Mouse (Mus musculus) cerebellum, postnatal 25 days (tissue): Measurements from ENCODE around the gene Kcnk16.

Experiments used
- DNase-seq, 2 experiments: peaks; one replicate each; pipeline ENCODE4 v3.0.0; 2021; ENCODE audit warnings: mixed read lengths in 2 of 2

Gene Kcnk16

GRCm38 (mm10) chr14:20229437-20229836 lies 39.6 kb downstream of the Kcnk16 start:
- no peak for DNase-seq

- DNase-seq = no peak
These were observed 40.7 kb downstream of the Kcnk16 start for GRCm38 (mm10) chr14:20228336-20228735.

GRCm38 (mm10) chr14:20226982-20227381 lies 42.0 kb downstream of the Kcnk16 start:
- DNase-seq = no peak

GRCm38 (mm10) chr14:20226488-20226887 lies 42.5 kb downstream of the Kcnk16 start:
- DNase-seq = no peak

- no peak for DNase-seq
These were observed 43.5 kb downstream of the Kcnk16 start for GRCm38 (mm10) chr14:20225525-20225924.

- DNase-seq = no peak
These were observed 44.3 kb downstream of the Kcnk16 start for GRCm38 (mm10) chr14:20224576-20225218.

GRCm38 (mm10) chr14:20224163-20224562 lies 44.8 kb downstream of the Kcnk16 start:
- DNase-seq = peak in 1 of 2 experiments; percentile 17

- no peak for DNase-seq
These were observed 45.7 kb downstream of the Kcnk16 start for GRCm38 (mm10) chr14:20223253-20223652.

GRCm38 (mm10) chr14:20221083-20221482 lies 47.9 kb downstream of the Kcnk16 start:
- DNase-seq = no peak

GRCm38 (mm10) chr14:20219849-20220248 lies 49.1 kb downstream of the Kcnk16 start:
- no peak for DNase-seq

GRCm38 (mm10) chr14:20217299-20217864 lies 51.6 kb downstream of the Kcnk16 start:
- DNase-seq = no peak

GRCm38 (mm10) chr14:20216561-20217298 lies 52.3 kb downstream of the Kcnk16 start:
- DNase-seq = no peak

GRCm38 (mm10) chr14:20215826-20216225 lies 53.2 kb downstream of the Kcnk16 start:
- DNase-seq = no peak

GRCm38 (mm10) chr14:20214125-20214524 lies 54.9 kb downstream of the Kcnk16 start:
- no peak for DNase-seq

- DNase-seq = no peak
These were observed 57.0 kb downstream of the Kcnk16 start for GRCm38 (mm10) chr14:20211754-20212601.
